Mouse (Mus musculus) myocyte (in vitro differentiated cells): ENCODE measurements around the gene Pde4d. TPM values are rescaled to one million over a fixed set of nuclear protein-coding genes. Genes with fewer than 3 reads are reported as not detected.

Source experiments
- H3K27me3 ChIP-seq: one replicate; pipeline ENCODE4 v1.6.1; 2011; ENCODE audit not compliant: control insufficient read depth, insufficient read depth, insufficient read length
- H3K36me3 ChIP-seq: one replicate; pipeline ENCODE4 v1.6.1; 2011; ENCODE audit not compliant: control insufficient read depth, insufficient read depth
- H3K4me2 ChIP-seq: one replicate; pipeline ENCODE4 v1.6.1; 2011; ENCODE audit warnings: low read depth, control low read depth
- H3K4me3 ChIP-seq: one replicate; pipeline ENCODE4 v1.5.1; 2011; ENCODE audit warnings: mild to moderate bottlenecking, control low read depth, moderate library complexity
- H3K79me2 ChIP-seq: one replicate; pipeline ENCODE4 v1.6.1; 2011; ENCODE audit not compliant: control insufficient read depth, insufficient read depth
- H3ac ChIP-seq: one replicate; pipeline ENCODE4 v1.6.1; 2011; ENCODE audit not compliant: control insufficient read depth, insufficient read length
- CEBPB ChIP-seq: IDR thresholded peaks from 2 replicates; pipeline ENCODE4 v1.6.1; 2011; ENCODE audit warnings: mild to moderate bottlenecking, moderate library complexity; ENCODE audit not compliant: poor library complexity, insufficient read depth, severe bottlenecking
- E2F4 ChIP-seq: IDR thresholded peaks from one replicate; pipeline ENCODE4 v1.6.1; 2011; ENCODE audit warnings: mild to moderate bottlenecking, control low read depth, moderate library complexity; ENCODE audit not compliant: insufficient read depth
- MAX ChIP-seq: IDR thresholded peaks from one replicate; pipeline ENCODE4 v1.6.1; 2011; ENCODE audit warnings: low read depth, mild to moderate bottlenecking, control low read depth
- MYOD1 ChIP-seq, 3 experiments: IDR thresholded peaks; one replicate each; pipeline ENCODE4 v1.6.1; 2011; ENCODE audit warnings: control low read depth in 2 of 3, low read depth in 2 of 3, mild to moderate bottlenecking in 2 of 3, moderate library complexity in 1 of 3; ENCODE audit not compliant: insufficient read length in 2 of 3, control insufficient read depth in 1 of 3
- MYOG ChIP-seq, 3 experiments: IDR thresholded peaks; one replicate each; pipeline ENCODE4 v1.6.1; 2011; ENCODE audit warnings: control low read depth in 2 of 3, low read depth in 2 of 3, mild to moderate bottlenecking in 2 of 3; ENCODE audit not compliant: insufficient read length in 2 of 3, control insufficient read depth in 1 of 3, insufficient read depth in 1 of 3
- POLR2A ChIP-seq: IDR thresholded peaks from one replicate; pipeline ENCODE4 v1.6.1; 2011; ENCODE audit warnings: low read depth, mild to moderate bottlenecking, control low read depth, moderate library complexity; ENCODE audit not compliant: insufficient read length
- POLR2AphosphoS2 ChIP-seq: IDR thresholded peaks from one replicate; pipeline ENCODE4 v1.6.1; 2011; ENCODE audit warnings: low read depth, control low read depth; ENCODE audit not compliant: insufficient read length
- REST ChIP-seq: IDR thresholded peaks from one replicate; pipeline ENCODE4 v1.6.1; 2011; ENCODE audit warnings: mild to moderate bottlenecking, control low read depth, moderate library complexity; ENCODE audit not compliant: insufficient read depth, insufficient read length
- SRF ChIP-seq: IDR thresholded peaks from one replicate; pipeline ENCODE4 v1.6.1; 2011; ENCODE audit warnings: low read depth; ENCODE audit not compliant: control insufficient read depth, insufficient read length
- TCF12 ChIP-seq: IDR thresholded peaks from one replicate; pipeline ENCODE4 v1.6.1; 2011; ENCODE audit warnings: mild to moderate bottlenecking, control low read depth; ENCODE audit not compliant: poor library complexity, insufficient read depth, severe bottlenecking
- TCF3 ChIP-seq: IDR thresholded peaks from one replicate; pipeline ENCODE4 v1.6.1; 2011; ENCODE audit warnings: low read depth, control low read depth; ENCODE audit not compliant: insufficient read length
- USF1 ChIP-seq: IDR thresholded peaks from one replicate; pipeline ENCODE4 v1.6.1; 2011; ENCODE audit warnings: low read depth, mild to moderate bottlenecking, control low read depth, moderate library complexity
- polyA plus RNA-seq: library from polyadenylated mRNA; unstranded; fragments of >200 nt; fragmentation: generic; extraction: Trizol; gene quantifications from one replicate; pipeline ENCODE4 v1.2.1, GENCODE M21; 2012; ENCODE audit warnings: missing spikeins

Gene Pde4d
- polyA plus RNA-seq, 1 experiment: 8.2 TPM

GRCm38 (mm10) chr13:109677047-109677446, 1227.3 kb downstream of the Pde4d start:
- Histone ChIP-seq H3ac (no peak overlapping the region), H3K27me3 (no peaks in the 10 kb centered on the region), H3K79me2 (no peaks in the 10 kb centered on the region), H3K4me3 (no peak overlapping the region), H3K4me2 (no peak overlapping the region), H3K36me3 (no peaks in the 10 kb centered on the region)
- no peak for TF ChIP-seq CEBPB
- TF ChIP-seq MYOG (IDR thresholded peaks at IDR 0.05; ENCODE audit: control insufficient read depth in 1 of 3, insufficient read depth in 1 of 3, insufficient read length in 2 of 3, low read depth in 2 of 3): no peak
- TF ChIP-seq POLR2A: no peak
- TF ChIP-seq MAX: no peak
- TF ChIP-seq POLR2AphosphoS2: no peak
- no peak for TF ChIP-seq TCF12
- TF ChIP-seq REST: no peak
- TF ChIP-seq USF1: no peak
- TF ChIP-seq MYOD1 (IDR thresholded peaks at IDR 0.05; ENCODE audit: control insufficient read depth in 1 of 3, insufficient read length in 2 of 3, low read depth in 2 of 3): no peak
- TF ChIP-seq SRF: no peak
- no peak for TF ChIP-seq TCF3
- no peak for TF ChIP-seq E2F4

- H3K36me3 ChIP-seq: no peaks in the 10 kb centered on the region
- H3K27me3 ChIP-seq: no peaks in the 10 kb centered on the region
- TF ChIP-seq POLR2A: no peak
- TF ChIP-seq MAX: no peak
- TF ChIP-seq TCF3: no peak
- no peak for TF ChIP-seq SRF
- TF ChIP-seq TCF12: no peak
- no peak overlapping the region for H3K4me2 ChIP-seq
- H3K79me2 ChIP-seq: no peaks in the 10 kb centered on the region
- H3K4me3 ChIP-seq: no peak overlapping the region
- H3ac ChIP-seq: no peak overlapping the region
Observed at GRCm38 (mm10) chr13:109677617-109678016, 1227.9 kb downstream of the Pde4d start.

GRCm38 (mm10) chr13:109678991-109679390, 1229.2 kb downstream of the Pde4d start:
- no peak overlapping the region for H3ac ChIP-seq
- TF ChIP-seq E2F4: no peak
- TF ChIP-seq TCF12: no peak
- TF ChIP-seq POLR2A: no peak
- TF ChIP-seq POLR2AphosphoS2: no peak
- TF ChIP-seq MAX: no peak
- no peak for TF ChIP-seq MYOD1 (IDR thresholded peaks at IDR 0.05; ENCODE audit: control insufficient read depth in 1 of 3, insufficient read length in 2 of 3, low read depth in 2 of 3)
- no peak for TF ChIP-seq MYOG (IDR thresholded peaks at IDR 0.05; ENCODE audit: control insufficient read depth in 1 of 3, insufficient read depth in 1 of 3, insufficient read length in 2 of 3, low read depth in 2 of 3)
- no peak for TF ChIP-seq USF1
- TF ChIP-seq TCF3: no peak
- TF ChIP-seq REST: no peak
- no peaks in the 10 kb centered on the region for H3K27me3 ChIP-seq
- H3K4me3 ChIP-seq: no peak overlapping the region
- no peak overlapping the region for H3K4me2 ChIP-seq
- no peaks in the 10 kb centered on the region for H3K36me3 ChIP-seq
- H3K79me2 ChIP-seq: no peaks in the 10 kb centered on the region

GRCm38 (mm10) chr13:109680229-109680628, 1230.5 kb downstream of the Pde4d start:
- Histone ChIP-seq H3K4me2 (no peak overlapping the region), H3K27me3 (no peaks in the 10 kb centered on the region), H3ac (no peak overlapping the region), H3K4me3 (no peak overlapping the region), H3K36me3 (no peaks in the 10 kb centered on the region), H3K79me2 (no peaks in the 10 kb centered on the region)
- TF ChIP-seq USF1 (no peak), REST (no peak), SRF (no peak), CEBPB (no peak), POLR2AphosphoS2 (no peak), E2F4 (no peak), POLR2A (no peak)

GRCm38 (mm10) chr13:109681699-109682293, 1232.0 kb downstream of the Pde4d start:
- Histone ChIP-seq H3ac (no peak overlapping the region), H3K36me3 (no peaks in the 10 kb centered on the region)

More at GRCm38 (mm10) chr13:109681699-109682293, 1232.0 kb downstream of the Pde4d start:
- peaks cover 13% of the 10 kb centered on the region for H3K79me2 ChIP-seq
- no peak for TF ChIP-seq POLR2AphosphoS2
- TF ChIP-seq E2F4: no peak
- TF ChIP-seq TCF12: no peak
- TF ChIP-seq REST: no peak
- TF ChIP-seq MYOD1 (IDR thresholded peaks at IDR 0.05; ENCODE audit: control insufficient read depth in 1 of 3, insufficient read length in 2 of 3, low read depth in 2 of 3): no peak
- no peak for TF ChIP-seq MYOG (IDR thresholded peaks at IDR 0.05; ENCODE audit: control insufficient read depth in 1 of 3, insufficient read depth in 1 of 3, insufficient read length in 2 of 3, low read depth in 2 of 3)
- TF ChIP-seq TCF3: no peak
- TF ChIP-seq MAX: no peak
- TF ChIP-seq USF1: no peak
- no peak overlapping the region for H3K4me3 ChIP-seq
- H3K4me2 ChIP-seq: no peak overlapping the region
- no peaks in the 10 kb centered on the region for H3K27me3 ChIP-seq
